Mouse (Mus musculus): ENCODE data around the gene Rpl7a. TPM values are rescaled to one million over a fixed set of nuclear protein-coding genes. Genes with fewer than 3 reads are reported as not detected.

The Rpl7a gene
- total RNA-seq, 2 experiments from 2014 or later, result 311 to 325 TPM

DNA sequence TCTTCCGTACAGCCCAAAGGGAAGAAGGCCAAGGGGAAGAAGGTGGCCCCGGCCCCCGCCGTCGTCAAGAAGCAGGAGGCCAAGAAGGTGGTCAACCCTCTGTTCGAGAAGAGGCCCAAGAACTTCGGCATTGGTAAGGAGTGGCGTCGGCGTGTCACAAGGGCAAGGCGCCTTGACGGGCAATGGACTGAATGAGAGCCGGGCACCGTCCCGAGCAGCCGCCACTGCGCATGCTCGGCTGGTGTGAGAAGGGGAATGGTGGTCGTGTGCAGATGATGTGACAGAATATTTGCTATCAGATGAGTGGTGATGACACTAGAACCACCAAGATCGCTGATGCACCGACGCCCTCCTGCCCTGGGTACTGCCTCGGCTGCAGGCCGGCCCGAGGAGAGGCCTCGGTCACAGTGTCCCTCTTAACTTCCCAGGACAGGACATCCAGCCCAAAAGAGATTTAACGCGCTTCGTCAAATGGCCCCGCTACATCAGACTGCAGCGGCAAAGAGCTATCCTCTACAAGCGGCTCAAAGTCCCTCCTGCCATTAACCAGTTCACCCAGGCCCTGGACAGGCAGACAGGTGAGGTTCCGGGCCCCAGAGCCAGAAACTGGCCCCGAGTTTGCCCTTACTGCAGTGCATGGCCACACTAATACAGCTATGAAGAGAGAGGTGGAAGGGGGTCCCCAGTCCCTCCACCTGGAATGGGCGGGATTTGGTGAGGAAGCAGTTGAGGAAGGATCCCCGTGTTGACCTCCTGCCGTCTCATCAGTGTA is 616 bp downstream of the Rpl7a start:
- peak in 1 of 2 experiments; percentile 85 for DNase-seq (ENCODE audit: extremely low spot score in 1 of 2, low spot score in 2 of 2)
- intact Hi-C loops (cut with DNase I), result no loop called here

DNA sequence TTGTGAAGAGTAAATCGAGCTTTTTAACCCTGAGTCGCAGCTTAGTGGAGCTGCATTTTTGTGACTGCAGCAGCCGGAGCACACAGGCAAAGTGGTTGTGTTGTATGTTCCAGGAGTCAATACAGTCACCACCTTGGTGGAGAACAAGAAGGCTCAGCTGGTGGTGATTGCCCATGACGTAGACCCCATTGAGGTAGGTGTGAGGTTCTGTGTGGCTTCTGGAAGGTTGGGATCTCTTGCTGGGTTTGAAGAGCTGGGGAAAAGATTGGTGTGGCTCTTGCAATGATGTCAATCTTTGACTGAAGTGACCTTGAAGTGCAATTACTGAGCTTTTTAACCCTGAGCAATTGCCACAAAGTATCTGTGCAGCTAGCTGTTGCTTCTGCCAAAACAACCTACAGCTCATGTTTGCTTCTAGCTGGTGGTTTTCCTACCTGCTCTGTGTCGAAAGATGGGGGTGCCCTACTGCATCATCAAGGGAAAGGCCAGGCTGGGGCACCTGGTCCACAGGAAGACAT is 1.7 kb downstream of the Rpl7a start:
- DNase-seq (ENCODE audit: extremely low spot score in 1 of 2, low spot score in 2 of 2), result no peak
- intact Hi-C loops (cut with DNase I), result no loop called here

DNA sequence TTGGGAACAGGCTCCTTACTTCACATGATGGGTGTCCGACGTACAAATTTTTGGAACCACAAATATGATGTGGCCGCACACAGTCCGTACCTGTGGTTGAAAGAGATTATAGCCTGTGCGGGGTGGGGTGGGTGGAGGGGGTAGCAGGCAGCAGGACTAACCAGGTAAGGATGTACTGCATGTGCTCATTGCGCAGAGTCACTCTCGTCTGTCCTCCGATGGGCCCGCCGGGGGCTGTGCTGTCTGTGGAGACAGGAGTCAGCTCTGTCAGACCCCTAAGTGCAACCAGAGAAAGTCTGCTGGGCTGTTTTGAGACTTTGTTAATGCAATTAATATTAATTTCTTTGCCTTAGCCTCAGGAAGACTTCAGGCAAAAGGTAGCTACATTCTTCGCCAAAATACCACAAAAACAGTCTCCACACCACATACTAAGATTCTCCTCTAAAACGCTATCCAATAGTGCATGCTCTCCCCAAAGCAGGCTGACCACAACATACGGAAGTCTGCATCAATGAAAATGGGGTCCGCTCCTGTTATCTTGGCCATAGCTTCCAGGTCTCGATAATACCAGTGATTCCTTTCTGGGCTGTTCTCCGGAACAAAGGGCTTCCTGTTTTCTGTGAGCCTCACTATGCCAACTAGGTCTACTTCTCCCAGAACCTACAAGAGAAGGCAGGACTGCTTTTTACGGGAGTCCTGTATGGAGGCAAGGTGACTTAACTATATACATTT is 3.0 kb downstream of the Rpl7a start:
- intact Hi-C loops (cut with DNase I), result no loop called here
- DNase-seq (ENCODE audit: extremely low spot score in 1 of 2, low spot score in 2 of 2), result no peak

DNA sequence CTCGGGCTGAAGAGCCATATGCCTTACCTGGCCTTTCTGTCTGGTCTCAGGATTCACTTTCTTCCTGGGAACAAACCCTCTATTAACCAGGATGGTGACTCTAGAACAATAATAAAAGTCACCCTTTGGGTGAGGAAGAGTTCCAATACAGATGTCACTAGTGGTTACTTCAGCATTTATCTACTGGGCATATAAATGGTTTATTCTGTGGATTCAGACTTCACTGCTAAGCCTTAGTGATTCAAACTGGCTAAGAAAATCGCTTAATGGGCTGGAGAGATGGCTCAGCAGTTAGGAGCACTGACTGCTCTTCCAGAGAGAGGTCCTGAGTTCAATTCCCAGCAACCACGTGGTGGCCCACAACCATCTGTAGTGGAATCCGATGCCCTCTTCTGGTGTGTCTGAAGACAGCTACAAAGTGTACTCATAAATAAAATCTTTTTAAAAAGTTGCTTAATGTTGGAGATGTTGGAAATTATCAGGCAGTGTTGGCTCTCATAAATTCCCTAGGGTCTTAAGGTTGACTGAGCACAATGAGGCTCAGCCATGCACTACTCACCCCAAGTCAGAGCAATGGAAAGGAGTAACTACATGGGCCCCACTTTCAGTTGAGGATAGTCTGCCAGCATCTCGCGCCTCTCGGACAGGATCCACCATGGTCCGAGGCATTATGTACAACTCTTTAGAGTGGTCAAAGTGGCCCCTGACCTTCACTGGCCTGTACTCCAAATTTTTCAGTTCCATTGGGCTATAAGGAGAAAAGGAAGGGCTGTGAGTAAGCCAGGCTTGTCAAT is 3.8 kb downstream of the Rpl7a start:
- DNase-seq (ENCODE audit: extremely low spot score in 1 of 2, low spot score in 2 of 2), result no peak
- intact Hi-C loops (cut with DNase I), result no loop called here

DNA sequence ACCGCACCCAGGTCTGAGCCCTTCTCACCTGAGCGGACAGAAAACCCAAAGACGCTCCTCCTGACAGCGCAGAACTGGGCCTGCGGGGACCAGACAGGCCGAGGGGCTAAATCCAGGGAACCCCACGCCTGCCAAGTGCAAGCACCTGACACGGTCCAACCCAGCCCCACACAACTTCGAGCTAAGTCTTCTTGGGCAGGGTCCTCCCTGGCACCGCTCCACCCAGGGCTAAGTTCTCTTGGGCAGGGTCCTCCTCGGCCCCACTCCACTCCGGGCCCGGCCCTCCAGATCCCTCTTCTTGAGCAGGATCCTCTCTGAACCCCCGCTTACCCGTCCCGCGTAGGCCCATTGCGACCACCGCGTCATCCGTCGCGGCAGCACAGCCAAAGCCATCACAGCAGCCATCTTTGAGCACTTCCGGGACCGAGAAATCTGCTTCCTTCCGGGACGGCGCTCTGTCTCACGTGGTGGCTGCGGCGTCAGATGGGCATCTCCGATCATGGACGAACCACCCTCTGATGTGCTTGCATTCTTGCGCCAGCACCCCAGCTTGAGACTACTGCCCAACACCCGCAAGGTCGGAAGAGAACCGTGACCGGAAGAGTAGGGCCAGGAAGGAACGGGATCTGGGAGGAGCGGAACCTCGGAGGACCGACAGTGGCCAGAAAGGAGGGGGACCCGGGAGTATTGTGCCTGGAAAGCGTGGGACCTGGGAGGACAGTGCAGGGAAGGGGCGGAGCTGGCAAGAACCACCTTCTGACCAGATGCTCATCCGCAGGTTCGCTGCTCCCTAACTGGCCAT is 5.6 kb downstream of the Rpl7a start, which contains the start of the genes Surf2 and Surf1:
Gene Surf2, plus strand, starts transcription at position 441 of the 802 bp plus-strand sequence.
Gene Surf1, minus strand, starts transcription at position 604 of the 802 bp plus-strand sequence.
- intact Hi-C loops (cut with DNase I), result no loop called here

DNA sequence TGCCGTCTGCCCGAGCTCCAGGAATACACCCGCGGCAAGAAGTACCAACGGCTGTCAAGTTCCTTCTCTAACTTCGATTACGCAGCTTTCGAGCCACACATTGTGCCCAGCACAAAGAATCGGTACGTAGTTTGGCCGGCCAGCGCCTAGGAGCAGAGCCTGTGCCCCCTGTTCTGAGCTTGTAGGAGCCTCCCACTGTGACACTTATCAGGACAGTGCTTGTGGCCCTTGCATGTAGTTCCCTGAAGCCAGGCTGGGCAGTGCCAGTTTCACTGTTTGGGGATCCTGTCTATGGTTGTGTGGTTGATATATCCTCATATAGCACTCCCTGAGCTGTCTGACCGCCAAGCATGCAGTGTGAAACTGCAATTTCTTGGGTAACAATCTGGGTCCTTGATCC is 6.2 kb downstream of the Rpl7a start:
- DNase-seq (ENCODE audit: extremely low spot score in 1 of 2, low spot score in 2 of 2), result no peak
- intact Hi-C loops (cut with DNase I), result no loop called here

More for the DNA sequence above, 5.6 kb downstream of the Rpl7a start, which contains the start of the genes Surf2 and Surf1:
- DNase-seq (ENCODE audit: extremely low spot score in 1 of 2, low spot score in 2 of 2), result peak; percentile 86 to 89

DNA sequence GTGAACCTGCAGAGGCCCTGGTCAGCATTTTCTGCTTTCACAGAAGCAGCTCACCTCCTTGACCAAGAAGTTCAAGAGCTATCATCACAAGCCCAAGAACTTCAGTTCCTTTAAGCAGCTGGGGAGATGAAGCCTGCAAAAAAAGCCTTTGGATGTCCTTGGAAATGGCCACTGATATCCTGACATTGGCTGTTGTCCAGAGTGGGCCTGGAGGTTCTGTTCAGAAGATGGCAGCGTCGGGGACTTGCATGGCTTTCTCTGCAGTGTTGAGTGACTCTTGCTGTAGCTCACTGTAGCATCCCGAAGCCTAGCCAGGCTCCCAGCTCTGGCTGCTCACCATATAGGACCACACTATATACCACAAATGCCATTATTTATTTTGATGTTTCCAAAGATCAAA is 9.1 kb downstream of the Rpl7a start:
- DNase-seq (ENCODE audit: extremely low spot score in 1 of 2, low spot score in 2 of 2), result no peak
- intact Hi-C loops (cut with DNase I), result loop anchor here (5.0 kb wide), 1 partner anchor 103 kb away; no protein-coding TSS in a partner anchor

DNA sequence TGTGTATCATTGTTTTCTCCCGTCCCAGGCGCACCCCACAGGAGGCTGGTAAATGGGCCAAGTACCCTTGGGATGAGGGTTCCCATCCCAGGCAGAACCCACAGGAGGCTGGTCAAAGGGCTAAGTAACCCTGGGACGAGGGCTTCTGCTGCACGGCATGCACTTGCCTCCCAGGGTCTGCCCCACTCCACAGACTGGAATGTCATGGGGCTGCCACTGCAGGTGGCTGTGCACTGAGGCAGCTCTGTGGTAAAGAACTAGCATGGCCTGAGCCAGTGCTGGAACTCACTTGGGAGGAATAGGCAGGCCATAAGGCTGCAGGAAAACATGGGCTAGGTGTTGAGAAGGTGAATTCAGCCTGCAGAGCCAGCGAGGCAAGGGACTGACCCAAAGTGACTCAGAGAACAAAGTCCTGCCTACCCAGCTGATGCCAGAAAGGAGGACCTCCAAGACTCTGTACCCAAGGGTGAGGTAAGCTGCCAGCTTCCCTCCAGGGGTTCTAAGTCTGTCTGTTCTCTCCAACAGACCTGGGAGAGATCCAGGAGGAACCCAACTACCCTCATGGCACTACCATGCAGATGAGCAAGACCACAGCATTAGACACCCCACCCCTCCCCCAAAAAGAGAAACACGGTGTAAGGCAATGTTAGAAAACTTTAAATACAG is 9.8 kb downstream of the Rpl7a start:
- DNase-seq (ENCODE audit: extremely low spot score in 1 of 2, low spot score in 2 of 2), result no peak
- intact Hi-C loops (cut with DNase I), result loop anchor here (5.0 kb wide), 1 partner anchor 102 kb away; no protein-coding TSS in a partner anchor

DNA sequence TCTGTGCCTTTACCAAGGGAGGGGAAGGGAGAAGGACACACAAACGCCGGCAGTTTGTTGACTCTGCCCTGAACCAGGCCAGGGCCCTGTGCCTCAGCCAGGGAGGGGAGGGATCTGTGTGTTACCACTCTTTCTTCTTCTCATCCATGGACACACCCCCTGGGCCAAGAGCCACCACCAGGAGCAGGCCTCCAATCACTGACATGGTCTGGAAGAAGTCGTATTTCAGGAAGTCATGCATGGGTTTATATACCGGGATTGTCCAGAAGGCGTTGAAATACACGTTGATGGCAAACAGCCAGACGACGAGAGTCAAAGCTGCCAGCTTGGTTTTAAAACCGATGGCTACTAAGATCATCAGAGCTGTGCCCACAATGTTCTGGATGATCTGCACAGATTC is 11.2 kb downstream of the Rpl7a start:
- no peak for DNase-seq (ENCODE audit: extremely low spot score in 1 of 2, low spot score in 2 of 2)
- intact Hi-C loops (cut with DNase I), result loop anchor here (5.0 kb wide), 1 partner anchor 101 kb away; no protein-coding TSS in a partner anchor

DNA sequence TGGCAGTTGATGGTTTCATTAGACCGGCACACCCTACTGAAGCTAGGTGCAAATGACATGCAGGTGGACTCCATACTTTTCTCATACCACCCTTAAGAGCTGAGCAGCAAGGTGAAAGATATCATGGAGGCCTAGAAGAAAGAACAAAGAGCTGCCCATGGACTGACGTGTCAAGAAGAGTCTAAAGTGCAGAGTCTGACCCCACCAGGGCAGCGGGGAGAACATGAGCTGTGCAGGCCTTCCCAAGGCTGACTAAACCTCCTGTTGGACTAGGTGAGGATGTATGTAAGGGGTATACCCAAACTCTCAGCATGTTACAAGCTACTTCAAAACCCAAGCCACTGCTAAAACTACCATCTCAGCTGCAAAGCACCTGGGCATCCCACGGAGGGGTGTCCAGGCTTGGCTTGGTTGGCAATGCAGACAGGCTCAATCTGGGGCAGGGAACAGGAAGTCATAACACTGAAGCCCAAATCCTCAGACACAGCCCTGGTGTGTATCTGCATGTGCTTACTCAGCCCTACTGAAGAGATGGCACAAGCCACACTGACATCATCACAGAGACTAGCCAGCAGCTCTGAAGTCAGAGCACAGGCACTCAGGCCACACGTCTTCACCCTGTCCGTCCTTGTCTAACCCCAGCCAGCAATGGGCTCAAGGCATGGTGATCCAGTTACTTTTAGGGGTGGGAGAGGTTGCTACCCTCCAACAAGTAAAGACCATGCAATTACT is 17.3 kb downstream of the Rpl7a start:
- no peak for DNase-seq (ENCODE audit: extremely low spot score in 1 of 2, low spot score in 2 of 2)
- intact Hi-C loops (cut with DNase I), result no loop called here

DNA sequence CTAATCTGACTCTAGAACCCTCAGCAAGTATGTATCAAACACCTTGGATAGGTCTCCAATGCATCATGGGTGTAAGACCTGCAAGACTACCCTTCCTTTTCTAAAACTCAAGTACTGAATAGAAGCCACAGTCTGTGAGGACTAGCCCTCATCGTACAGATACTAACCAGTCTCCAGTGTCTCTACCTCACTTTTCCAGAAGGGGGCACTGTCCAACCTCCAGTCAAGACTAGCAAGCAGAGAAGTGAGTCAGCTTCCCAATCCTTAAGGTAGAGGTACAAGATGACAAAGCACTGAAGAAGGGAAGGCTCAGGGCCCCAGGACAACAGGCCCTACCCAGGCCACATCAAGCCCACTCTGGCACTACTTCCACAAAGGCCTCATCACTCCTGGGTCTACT is 19.8 kb downstream of the Rpl7a start:
- intact Hi-C loops (cut with DNase I), result loop anchor here (2.0 to 5.0 kb wide), 3 partner anchors 77 to 306 kb away; partner anchors contain the start of gene Cacfd1
- DNase-seq (ENCODE audit: extremely low spot score in 1 of 2, low spot score in 2 of 2), result peak in 1 of 2 experiments; percentile 68

DNA sequence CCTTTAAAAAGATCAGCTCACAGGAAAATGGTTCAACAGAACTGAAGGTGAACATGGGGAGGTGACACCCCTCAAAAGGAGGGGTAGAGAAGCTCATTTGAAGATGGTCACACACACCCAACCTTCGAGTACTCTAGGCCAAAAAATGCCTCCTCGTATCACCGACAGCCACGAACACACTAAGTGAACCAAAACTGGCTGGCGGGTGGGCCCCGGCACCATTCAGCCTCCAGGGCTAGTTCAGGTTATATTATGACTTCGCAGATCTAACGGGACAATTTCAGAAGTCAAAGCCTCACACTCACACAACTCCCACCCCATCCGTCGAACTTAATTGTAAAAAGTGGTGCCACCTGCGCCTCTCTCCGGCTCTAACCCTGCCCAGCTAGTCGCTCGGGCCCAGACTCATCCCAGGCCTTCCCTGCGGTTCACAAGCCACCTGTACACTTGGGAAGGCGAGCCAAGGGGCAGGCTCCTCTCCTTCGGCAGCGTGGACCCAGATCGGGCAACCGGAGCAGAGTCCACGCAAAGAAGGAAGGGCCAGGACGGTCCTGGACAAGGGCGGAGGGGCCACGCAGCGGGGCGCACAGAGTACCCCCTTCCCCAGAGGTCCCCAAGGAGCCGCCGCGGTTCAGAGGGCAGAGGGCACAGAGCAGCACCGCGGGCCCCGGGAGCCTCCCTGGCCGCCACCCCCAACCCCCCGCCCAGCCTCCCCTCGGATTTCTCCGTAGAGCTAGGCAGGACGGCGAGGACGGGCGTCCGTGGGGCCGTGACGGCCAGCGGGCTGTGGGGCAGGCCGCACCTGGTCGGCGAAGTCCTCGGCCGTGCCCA is 22.1 kb downstream of the Rpl7a start:
- peak in 1 of 2 experiments; percentile 56 for DNase-seq (ENCODE audit: extremely low spot score in 1 of 2, low spot score in 2 of 2)
- intact Hi-C loops (cut with DNase I), result loop anchor here (5.0 kb wide), 2 partner anchors 75 to 105 kb away; partner anchors contain the start of gene Cacfd1

DNA sequence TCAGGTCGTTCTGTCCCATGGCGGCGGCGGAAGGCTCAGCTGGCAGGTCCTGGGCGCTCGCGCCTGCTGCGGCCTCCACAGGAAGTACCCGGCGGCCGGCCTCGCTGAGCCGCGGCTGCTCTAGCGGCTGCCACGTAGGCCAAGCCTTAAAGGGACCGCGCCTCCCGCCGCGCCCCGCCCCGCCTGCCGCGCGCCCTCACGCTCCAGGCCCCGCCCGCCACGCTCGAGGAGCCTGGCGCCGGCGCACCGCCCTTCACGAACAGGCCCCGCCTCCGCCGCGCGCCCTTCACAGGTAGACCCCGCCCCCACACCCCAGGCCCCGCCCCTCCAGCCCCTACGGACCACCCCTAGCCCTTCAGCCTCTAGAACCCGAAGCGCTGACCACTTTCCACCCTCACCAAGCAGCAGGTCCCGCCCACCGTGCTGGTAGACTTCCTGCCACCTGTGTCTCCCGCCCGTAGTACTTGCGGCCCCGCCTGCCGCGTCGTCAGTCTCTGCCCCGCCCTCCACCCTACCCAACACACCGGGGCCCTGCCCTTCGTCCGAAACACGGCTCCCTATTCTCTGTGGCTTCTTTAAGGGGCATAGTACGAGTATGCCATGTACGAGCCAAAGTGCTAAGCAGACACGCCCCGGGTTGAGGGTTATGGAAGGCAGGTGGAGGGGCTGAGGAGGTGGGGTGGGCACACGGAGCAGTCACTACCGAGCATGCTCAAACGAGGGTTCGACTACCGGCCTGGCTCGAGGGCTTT is 22.9 kb downstream of the Rpl7a start, which contains the start of the genes Surf4 and Stkld1:
Gene Surf4, minus strand, starts transcription at position 625 of the 752 bp plus-strand sequence.
Gene Stkld1, plus strand, starts transcription at position 744 of the 752 bp plus-strand sequence.
- intact Hi-C loops (cut with DNase I), result loop anchor here (5.0 kb wide), 2 partner anchors 74 to 104 kb away; partner anchors contain the start of gene Cacfd1
- DNase-seq (ENCODE audit: extremely low spot score in 1 of 2, low spot score in 2 of 2), result peak; percentile 87 to 96

DNA sequence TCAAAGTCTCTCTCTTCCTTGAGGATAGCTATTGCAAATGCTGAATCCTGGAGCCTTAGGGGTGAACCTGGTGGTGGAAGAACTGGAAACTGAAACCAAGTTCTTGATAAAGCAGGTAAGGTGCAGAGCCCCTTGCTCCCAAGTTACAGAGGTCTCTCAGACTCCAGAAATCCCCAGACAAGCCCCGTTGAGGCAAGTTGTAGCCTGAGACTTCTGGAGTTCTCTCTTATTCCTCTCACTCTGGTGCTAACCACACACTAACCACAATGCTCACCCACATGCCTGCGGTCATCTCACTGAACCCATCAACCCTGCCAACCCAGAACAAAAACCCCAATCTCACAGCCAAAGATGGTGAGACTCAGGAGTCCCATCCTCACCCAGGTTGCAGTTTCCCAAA is 24.7 kb downstream of the Rpl7a start:
- no peak for DNase-seq (ENCODE audit: extremely low spot score in 1 of 2, low spot score in 2 of 2)
- intact Hi-C loops (cut with DNase I), result no loop called here

DNA sequence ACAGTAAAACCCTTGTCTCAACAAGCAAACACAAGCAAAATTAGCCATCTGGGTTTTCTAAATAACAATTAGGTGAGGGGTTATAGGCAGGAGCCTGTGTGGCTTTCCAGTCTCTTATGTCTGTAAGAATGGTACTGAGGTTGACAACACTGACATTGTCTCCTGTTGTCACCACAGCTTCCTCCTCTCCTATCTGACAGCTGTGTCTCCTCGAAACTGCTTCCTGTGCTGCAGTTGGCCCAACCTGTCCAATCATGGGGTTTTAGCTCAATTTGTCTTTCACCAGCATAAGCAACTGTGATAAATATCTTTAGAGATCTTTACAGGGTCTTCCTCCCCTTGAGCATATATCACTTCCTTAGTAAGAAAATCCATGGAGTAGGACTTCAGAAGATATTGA is 25.9 kb downstream of the Rpl7a start:
- no peak for DNase-seq (ENCODE audit: extremely low spot score in 1 of 2, low spot score in 2 of 2)
- intact Hi-C loops (cut with DNase I), result no loop called here
